Mouse (Mus musculus): Measurements from ENCODE around the gene Hmg20b. TPM values are rescaled to one million over a fixed set of nuclear protein-coding genes. Genes with fewer than 3 reads are reported as not detected.

The Hmg20b gene
- polyA plus RNA-seq, 1 experiment = 89.0 TPM

- Histone ChIP-seq H3K79me2 (ENCODE audit: control insufficient read depth, insufficient read depth) (no peaks in the 10 kb centered on the region), H3ac (ENCODE audit: control insufficient read depth, insufficient read length, low read depth) (peak within 1 kb of the TSS; percentile 53), H3K79me3 (ENCODE audit: low read depth) (no peaks in the 10 kb centered on the region), H3K36me3 (ENCODE audit: control insufficient read depth, insufficient read depth) (peaks cover 12% of the 10 kb centered on the region), H3K27me3 (ENCODE audit: control insufficient read depth, insufficient read depth, insufficient read length) (peaks cover 11% of the 10 kb centered on the region), H3K4me3 (ENCODE audit: insufficient read depth, poor library complexity, severe bottlenecking) (no peak within 1 kb of the TSS)
- TF ChIP-seq CTCF (IDR thresholded peaks at IDR 0.05; ENCODE audit: control insufficient read depth, insufficient read depth, insufficient read length) = no peak
- TF ChIP-seq MYOD1 (IDR thresholded peaks at IDR 0.05; ENCODE audit: control insufficient read depth, insufficient read length, low read depth) = no peak
- no peak for TF ChIP-seq CEBPB (IDR thresholded peaks at IDR 0.05; ENCODE audit: low read depth)
- no peak for TF ChIP-seq MAX (IDR thresholded peaks at IDR 0.05)
- TF ChIP-seq USF1 (IDR thresholded peaks at IDR 0.05; ENCODE audit: low read depth) = no peak
- no peak for TF ChIP-seq MYOG (IDR thresholded peaks at IDR 0.05; ENCODE audit: control insufficient read depth, extremely low read depth, insufficient read length)
- TF ChIP-seq FOSL1 (IDR thresholded peaks at IDR 0.05; ENCODE audit: insufficient read depth, low read length, poor library complexity, severe bottlenecking) = no peak
Measured at GRCm38 (mm10) chr10:81342686-81343505, 7.4 kb downstream of the Hmg20b start, which contains the start of gene Gipc3. Gene Gipc3 (minus strand): TSS chr10:81343266.

DNA sequence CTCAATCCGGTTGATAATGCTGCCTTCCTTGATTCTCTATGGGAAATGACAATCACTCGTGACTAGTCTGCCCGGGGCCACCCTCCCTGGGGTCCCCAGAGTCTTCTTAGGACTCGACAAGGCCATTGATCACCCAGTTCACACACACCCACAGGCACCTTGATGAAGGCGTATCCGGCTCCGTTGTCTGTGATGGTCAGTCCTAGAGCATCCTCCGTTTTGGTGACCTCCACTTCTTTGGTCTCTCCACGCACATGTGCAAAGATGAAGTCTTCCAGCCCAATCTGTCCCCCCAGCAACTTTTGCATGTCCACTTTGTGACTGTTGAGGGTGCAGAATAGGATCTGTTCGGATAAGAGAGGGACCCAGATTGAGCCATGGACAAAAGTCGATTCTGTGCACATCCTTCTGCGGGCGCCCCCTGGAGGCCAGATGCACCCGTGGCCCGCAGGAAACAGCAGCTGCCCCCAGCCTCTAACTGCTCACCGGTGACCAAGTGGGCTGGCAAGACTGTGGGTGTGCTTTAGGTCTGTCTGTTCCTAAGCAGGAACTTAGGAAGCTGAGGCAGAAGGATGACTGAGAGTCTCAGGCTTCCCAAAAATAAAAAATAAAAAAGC, 8.8 kb downstream of the Hmg20b start:
- H3K79me3 ChIP-seq (ENCODE audit: low read depth) = no peaks in the 10 kb centered on the region
- H3K36me3 ChIP-seq (ENCODE audit: control insufficient read depth, insufficient read depth) = peaks cover 5% of the 10 kb centered on the region
- no peak overlapping the region for H3ac ChIP-seq (ENCODE audit: control insufficient read depth, insufficient read length, low read depth)
- H3K4me3 ChIP-seq (ENCODE audit: insufficient read depth, poor library complexity, severe bottlenecking) = no peak overlapping the region
- TF ChIP-seq MYOD1 (IDR thresholded peaks at IDR 0.05; ENCODE audit: control insufficient read depth, insufficient read length, low read depth) (no peak), CTCF (IDR thresholded peaks at IDR 0.05; ENCODE audit: control insufficient read depth, insufficient read depth, insufficient read length) (peak; percentile 89), MAX (IDR thresholded peaks at IDR 0.05) (no peak)
- H3K27me3 ChIP-seq (ENCODE audit: control insufficient read depth, insufficient read depth, insufficient read length) = peaks cover 11% of the 10 kb centered on the region
- H3K79me2 ChIP-seq (ENCODE audit: control insufficient read depth, insufficient read depth) = no peaks in the 10 kb centered on the region

DNA sequence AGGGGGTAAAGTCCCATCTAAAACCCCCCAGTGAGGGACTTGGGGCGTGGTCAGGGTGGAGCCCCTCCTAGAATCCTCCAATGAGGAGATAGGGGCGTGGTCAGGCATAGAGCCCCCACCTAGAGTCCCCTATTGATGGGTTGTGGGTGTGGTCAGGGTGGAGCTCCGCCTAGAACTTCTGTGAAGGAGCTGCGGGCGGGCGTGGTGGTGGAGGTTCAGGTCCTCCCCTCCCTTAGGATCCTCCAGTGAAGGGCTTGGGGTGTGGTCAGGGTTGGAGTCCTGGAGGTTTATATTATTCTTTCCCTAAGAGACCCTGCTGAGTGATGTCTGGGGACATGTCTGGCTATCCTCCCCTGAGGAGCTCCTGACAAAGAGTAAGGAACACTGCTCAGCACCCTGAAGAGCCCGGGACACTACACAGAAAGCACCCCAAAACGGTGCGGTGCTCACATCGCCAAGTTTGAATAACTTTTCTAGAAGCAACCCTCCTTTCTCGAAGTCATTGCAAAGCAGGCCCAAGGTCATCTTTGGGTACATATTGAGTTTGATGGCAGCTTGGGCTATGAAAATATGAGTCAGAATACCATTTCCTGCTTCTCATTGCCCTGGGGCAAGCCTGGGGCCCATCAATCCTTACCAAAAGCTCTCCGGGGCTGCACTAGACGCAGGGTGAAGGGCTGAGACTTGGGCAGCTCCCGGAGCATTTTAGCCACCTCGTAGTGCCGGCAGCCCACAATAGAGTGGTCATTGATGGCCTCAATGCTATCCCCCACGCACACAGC, 9.5 kb downstream of the Hmg20b start:
- H3K4me3 ChIP-seq (ENCODE audit: insufficient read depth, poor library complexity, severe bottlenecking) = no peak overlapping the region
- peaks cover 11% of the 10 kb centered on the region for H3K27me3 ChIP-seq (ENCODE audit: control insufficient read depth, insufficient read depth, insufficient read length)
- no peaks in the 10 kb centered on the region for H3K79me2 ChIP-seq (ENCODE audit: control insufficient read depth, insufficient read depth)
- no peaks in the 10 kb centered on the region for H3K79me3 ChIP-seq (ENCODE audit: low read depth)
- no peak overlapping the region for H3ac ChIP-seq (ENCODE audit: control insufficient read depth, insufficient read length, low read depth)
- TF ChIP-seq FOSL1 (IDR thresholded peaks at IDR 0.05; ENCODE audit: insufficient read depth, low read length, poor library complexity, severe bottlenecking) (no peak), MYOD1 (IDR thresholded peaks at IDR 0.05; ENCODE audit: control insufficient read depth, insufficient read length, low read depth) (no peak), MYOG (IDR thresholded peaks at IDR 0.05; ENCODE audit: control insufficient read depth, extremely low read depth, insufficient read length) (no peak), USF1 (IDR thresholded peaks at IDR 0.05; ENCODE audit: low read depth) (no peak), CEBPB (IDR thresholded peaks at IDR 0.05; ENCODE audit: low read depth) (no peak), CTCF (IDR thresholded peaks at IDR 0.05; ENCODE audit: control insufficient read depth, insufficient read depth, insufficient read length) (no peak), MAX (IDR thresholded peaks at IDR 0.05) (no peak)
- peaks cover 1% of the 10 kb centered on the region for H3K36me3 ChIP-seq (ENCODE audit: control insufficient read depth, insufficient read depth)

GRCm38 (mm10) chr10:81336558-81336957, 13.7 kb downstream of the Hmg20b start:
- H3K36me3 ChIP-seq (ENCODE audit: control insufficient read depth, insufficient read depth) = no peaks in the 10 kb centered on the region
- H3ac ChIP-seq (ENCODE audit: control insufficient read depth, insufficient read length, low read depth) = no peak overlapping the region
- no peaks in the 10 kb centered on the region for H3K27me3 ChIP-seq (ENCODE audit: control insufficient read depth, insufficient read depth, insufficient read length)
- no peaks in the 10 kb centered on the region for H3K79me3 ChIP-seq (ENCODE audit: low read depth)
- no peak for TF ChIP-seq MYOG (IDR thresholded peaks at IDR 0.05; ENCODE audit: control insufficient read depth, extremely low read depth, insufficient read length)
- TF ChIP-seq FOSL1 (IDR thresholded peaks at IDR 0.05; ENCODE audit: insufficient read depth, low read length, poor library complexity, severe bottlenecking) = no peak
- no peak for TF ChIP-seq MAX (IDR thresholded peaks at IDR 0.05)
- no peak for TF ChIP-seq MYOD1 (IDR thresholded peaks at IDR 0.05; ENCODE audit: control insufficient read depth, insufficient read length, low read depth)
- no peak for TF ChIP-seq CEBPB (IDR thresholded peaks at IDR 0.05; ENCODE audit: low read depth)
- TF ChIP-seq CTCF (IDR thresholded peaks at IDR 0.05; ENCODE audit: control insufficient read depth, insufficient read depth, insufficient read length) = no peak
- TF ChIP-seq USF1 (IDR thresholded peaks at IDR 0.05; ENCODE audit: low read depth) = no peak
- H3K79me2 ChIP-seq (ENCODE audit: control insufficient read depth, insufficient read depth) = no peaks in the 10 kb centered on the region
- H3K4me3 ChIP-seq (ENCODE audit: insufficient read depth, poor library complexity, severe bottlenecking) = no peak overlapping the region

GRCm38 (mm10) chr10:81335393-81336340, 14.6 kb downstream of the Hmg20b start:
- Histone ChIP-seq H3K79me2 (ENCODE audit: control insufficient read depth, insufficient read depth) (no peaks in the 10 kb centered on the region), H3K27me3 (ENCODE audit: control insufficient read depth, insufficient read depth, insufficient read length) (no peaks in the 10 kb centered on the region), H3K36me3 (ENCODE audit: control insufficient read depth, insufficient read depth) (no peaks in the 10 kb centered on the region), H3K4me3 (ENCODE audit: insufficient read depth, poor library complexity, severe bottlenecking) (no peak overlapping the region), H3K79me3 (ENCODE audit: low read depth) (no peaks in the 10 kb centered on the region), H3ac (ENCODE audit: control insufficient read depth, insufficient read length, low read depth) (no peak overlapping the region)
- TF ChIP-seq FOSL1 (IDR thresholded peaks at IDR 0.05; ENCODE audit: insufficient read depth, low read length, poor library complexity, severe bottlenecking) (no peak), MYOD1 (IDR thresholded peaks at IDR 0.05; ENCODE audit: control insufficient read depth, insufficient read length, low read depth) (no peak), USF1 (IDR thresholded peaks at IDR 0.05; ENCODE audit: low read depth) (no peak), MYOG (IDR thresholded peaks at IDR 0.05; ENCODE audit: control insufficient read depth, extremely low read depth, insufficient read length) (no peak), MAX (IDR thresholded peaks at IDR 0.05) (no peak), CTCF (IDR thresholded peaks at IDR 0.05; ENCODE audit: control insufficient read depth, insufficient read depth, insufficient read length) (no peak), CEBPB (IDR thresholded peaks at IDR 0.05; ENCODE audit: low read depth) (no peak)
